Mouse (Mus musculus): Measurements from ENCODE around the gene Magix. TPM values are rescaled to one million over a fixed set of nuclear protein-coding genes. Genes with fewer than 3 reads are reported as not detected.

Magix gene
- total RNA-seq (2014; rRNA removed): 0.15 TPM in 1 of 2 replicates, not detected in the other
- 0.21 and 0.22 TPM in 2 replicates for polyA plus RNA-seq (2015; fragmentation: Nextera tagmentation; extraction: Ambion mirVana)

DNA sequence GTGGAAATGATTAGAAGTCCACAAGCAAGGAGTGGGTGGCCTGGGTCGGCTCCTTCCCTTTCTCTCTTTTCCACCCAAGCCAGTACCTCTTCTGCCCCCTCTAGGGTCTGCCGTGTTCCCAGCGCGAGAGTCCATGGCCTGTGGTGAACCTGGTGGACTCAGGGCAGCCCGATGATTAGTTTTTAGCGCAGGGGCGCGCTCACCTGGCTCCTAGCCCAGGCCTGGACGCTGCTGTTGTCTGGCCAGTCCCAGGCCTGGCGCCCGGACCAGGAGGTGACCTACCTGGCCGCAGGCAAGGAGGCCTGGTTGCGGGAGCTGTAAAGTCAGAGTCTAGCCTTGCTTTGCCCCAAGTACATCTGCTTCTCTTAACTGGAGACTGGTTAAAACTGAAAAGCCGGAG lies at the start of gene Magix:
TSS of gene Magix (minus strand) at position 388 of the 400 bp plus-strand sequence.
- Histone ChIP-seq H3K27me3 (ENCODE audit: insufficient read depth, low read length) (no peaks in the 10 kb centered on the region), H3K4me3 (ENCODE audit: low read depth, low read length) (peak within 1 kb of the TSS; percentile 21; the same call in 1 of the 2 replicates)

DNA sequence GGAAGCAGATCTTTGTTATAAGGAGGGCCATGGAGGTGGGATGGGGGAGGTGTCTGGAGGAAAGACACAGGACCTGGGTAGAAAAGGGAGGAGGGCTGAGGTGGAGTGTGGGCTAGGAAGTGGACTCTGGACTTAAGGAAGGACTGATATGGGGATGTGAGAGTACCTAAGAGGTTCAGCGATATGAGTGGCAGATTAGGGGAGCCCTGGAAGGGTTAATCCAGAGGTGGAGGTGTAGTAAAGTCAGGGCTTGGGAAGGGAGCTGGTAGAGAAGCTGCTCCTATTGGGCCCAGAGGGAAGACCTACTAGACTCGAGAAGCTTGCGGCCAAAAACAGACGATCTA lies 47.8 kb upstream of the Magix start:
- Histone ChIP-seq H3K27ac (ENCODE audit: low read depth, low read length) (0 out of 2 replicates have a peak overlapping the region, but pooled peaks have one; percentile 59), H3K9ac (peak overlapping the region; percentile 55), H3K9me3 (ENCODE audit: low read length) (no peaks in the 10 kb centered on the region), H3K36me3 (ENCODE audit: insufficient read depth) (0 out of 2 replicates have a peak, but pooled peaks cover 2% of the 10 kb centered on the region), H3K4me2 (ENCODE audit: low read depth) (peak overlapping the region; percentile 53), H3K4me3 (ENCODE audit: low read depth, low read length) (peak overlapping the region; percentile 45), H3K27me3 (ENCODE audit: insufficient read depth, low read length) (no peaks in the 10 kb centered on the region), H3K4me1 (ENCODE audit: insufficient read depth) (no peaks in the 10 kb centered on the region)
- 35% methylated on average over 4 of the region's 4 CpGs for WGBS
- TF ChIP-seq CTCF (IDR thresholded peaks at IDR 0.05; ENCODE audit: low read depth): no peak
- ATAC-seq (0 out of 2 replicates have a peak, but pooled peaks have one; percentile 1), DNase-seq (no peak)

More for the DNA sequence above, at the start of gene Magix:
- 63% methylated on average over 14 of the region's 14 CpGs for WGBS
- H3K9ac ChIP-seq: no peak within 1 kb of the TSS
- no peak within 1 kb of the TSS for H3K27ac ChIP-seq (ENCODE audit: low read depth, low read length)
- DNase-seq (no peak), ATAC-seq (no peak)
- peak within 1 kb of the TSS; percentile 49 for H3K4me2 ChIP-seq (ENCODE audit: low read depth)
- no peaks in the 10 kb centered on the region for H3K9me3 ChIP-seq (ENCODE audit: low read length)
- no peaks in the 10 kb centered on the region for H3K4me1 ChIP-seq (ENCODE audit: insufficient read depth)
- no peaks in the 10 kb centered on the region for H3K36me3 ChIP-seq (ENCODE audit: insufficient read depth)
- no peak for TF ChIP-seq CTCF (IDR thresholded peaks at IDR 0.05; ENCODE audit: low read depth)

DNA sequence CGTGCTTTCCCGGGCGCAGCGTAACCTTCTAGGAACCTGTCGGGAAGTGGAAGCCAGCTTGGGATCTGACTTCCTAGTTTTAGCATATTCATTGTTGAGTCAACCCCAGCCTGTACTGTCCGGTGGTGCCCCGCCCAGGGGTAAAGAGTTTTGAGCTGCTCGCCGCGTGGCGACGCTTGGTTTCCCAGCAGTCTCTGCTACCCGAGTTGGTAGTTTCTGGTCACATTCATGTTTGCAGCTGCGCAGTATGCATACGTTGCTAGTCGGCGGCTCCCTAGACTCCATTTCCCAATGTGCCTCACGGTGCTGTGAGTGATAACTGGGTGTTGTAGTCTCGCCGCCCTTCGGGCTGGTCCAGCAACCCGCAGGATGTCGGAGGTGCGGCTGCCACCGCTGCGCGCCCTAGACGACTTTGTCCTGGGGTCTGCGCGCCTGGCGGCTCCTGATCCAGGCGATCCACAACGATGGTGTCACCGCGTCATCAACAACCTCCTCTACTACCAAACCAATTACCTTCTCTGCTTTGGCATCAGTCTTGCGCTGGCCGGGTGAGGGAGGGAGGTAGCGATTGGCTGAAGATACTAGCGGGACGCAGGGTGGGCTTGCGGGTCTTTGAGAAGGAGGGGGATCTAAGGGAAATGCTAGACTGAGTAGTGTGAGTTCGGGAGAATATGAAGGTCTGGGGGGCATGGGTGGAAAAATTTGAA lies 47.3 kb upstream of the Magix start, which contains the start of gene Praf2:
TSS of gene Praf2 (plus strand) at position 225 of the 707 bp plus-strand sequence.
- Histone ChIP-seq H3K4me2 (ENCODE audit: low read depth) (peak within 1 kb of the TSS; percentile 53), H3K27ac (ENCODE audit: low read depth, low read length) (peak within 1 kb of the TSS; percentile 59; the same call in 1 of the 2 replicates), H3K4me3 (ENCODE audit: low read depth, low read length) (peak within 1 kb of the TSS; percentile 45), H3K27me3 (ENCODE audit: insufficient read depth, low read length) (no peaks in the 10 kb centered on the region), H3K9me3 (ENCODE audit: low read length) (no peaks in the 10 kb centered on the region), H3K36me3 (ENCODE audit: insufficient read depth) (0 out of 2 replicates have a peak, but pooled peaks cover 2% of the 10 kb centered on the region), H3K4me1 (ENCODE audit: insufficient read depth) (no peaks in the 10 kb centered on the region), H3K9ac (peak within 1 kb of the TSS; percentile 55)
- peak; percentile 16; the same call in 1 of the 2 replicates for TF ChIP-seq CTCF (IDR thresholded peaks at IDR 0.05; ENCODE audit: low read depth)
- ATAC-seq: peak; percentile 97
- DNase-seq: peak; percentile 89
- WGBS: 24% methylated on average over 42 of the region's 42 CpGs

DNA sequence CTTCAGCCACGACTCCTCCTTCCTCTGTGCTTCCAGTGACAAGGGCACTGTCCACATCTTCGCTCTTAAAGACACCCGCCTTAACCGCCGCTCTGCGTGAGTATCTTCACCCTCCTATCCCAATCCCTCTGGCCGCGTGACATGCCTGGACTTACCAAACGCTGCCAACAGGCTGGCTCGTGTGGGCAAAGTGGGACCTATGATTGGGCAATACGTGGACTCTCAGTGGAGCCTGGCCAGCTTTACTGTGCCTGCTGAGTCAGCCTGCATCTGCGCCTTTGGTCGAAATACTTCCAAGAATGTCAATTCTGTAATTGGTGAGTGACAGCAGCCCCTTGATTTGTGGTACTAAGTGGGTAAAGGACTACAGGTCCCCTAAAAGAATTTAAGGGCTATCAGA lies 46.1 kb upstream of the Magix start:
- no peaks in the 10 kb centered on the region for H3K4me1 ChIP-seq (ENCODE audit: insufficient read depth)
- TF ChIP-seq CTCF (IDR thresholded peaks at IDR 0.05; ENCODE audit: low read depth): no peak
- H3K36me3 ChIP-seq (ENCODE audit: insufficient read depth): 0 out of 2 replicates have a peak, but pooled peaks cover 2% of the 10 kb centered on the region
- no peak overlapping the region for H3K9ac ChIP-seq
- H3K9me3 ChIP-seq (ENCODE audit: low read length): no peaks in the 10 kb centered on the region
- H3K27me3 ChIP-seq (ENCODE audit: insufficient read depth, low read length): no peaks in the 10 kb centered on the region
- ATAC-seq (no peak), DNase-seq (no peak)
- H3K4me3 ChIP-seq (ENCODE audit: low read depth, low read length): no peak overlapping the region
- WGBS: 92% methylated on average over 13 of the region's 13 CpGs
- H3K27ac ChIP-seq (ENCODE audit: low read depth, low read length): no peak overlapping the region
- no peak overlapping the region for H3K4me2 ChIP-seq (ENCODE audit: low read depth)

DNA sequence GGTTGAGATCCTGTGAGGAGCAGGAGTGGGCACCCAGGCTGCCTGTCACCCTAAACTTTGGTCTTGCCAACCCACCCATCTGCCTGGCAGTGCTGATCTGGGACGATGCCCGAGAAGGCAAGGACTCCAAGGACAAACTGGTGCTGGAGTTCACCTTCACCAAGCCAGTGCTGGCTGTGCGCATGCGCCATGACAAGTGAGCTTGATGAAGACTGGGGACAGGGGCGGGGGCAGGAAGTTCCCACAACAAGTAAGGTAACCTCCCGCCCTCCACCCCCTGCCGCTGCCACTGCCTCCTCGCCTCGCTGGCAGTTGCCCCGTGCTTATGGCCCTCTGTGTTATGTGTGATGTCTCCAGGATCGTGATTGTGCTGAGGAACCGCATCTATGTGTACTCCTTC lies 44.8 kb upstream of the Magix start:
- Histone ChIP-seq H3K4me2 (ENCODE audit: low read depth) (no peak overlapping the region), H3K36me3 (ENCODE audit: insufficient read depth) (0 out of 2 replicates have a peak, but pooled peaks cover 2% of the 10 kb centered on the region), H3K9me3 (ENCODE audit: low read length) (no peaks in the 10 kb centered on the region), H3K27me3 (ENCODE audit: insufficient read depth, low read length) (no peaks in the 10 kb centered on the region), H3K27ac (ENCODE audit: low read depth, low read length) (no peak overlapping the region), H3K4me3 (ENCODE audit: low read depth, low read length) (no peak overlapping the region), H3K9ac (no peak overlapping the region), H3K4me1 (ENCODE audit: insufficient read depth) (no peaks in the 10 kb centered on the region)
- ATAC-seq (no peak), DNase-seq (no peak)
- WGBS: 85% methylated on average over 12 of the region's 12 CpGs
- no peak for TF ChIP-seq CTCF (IDR thresholded peaks at IDR 0.05; ENCODE audit: low read depth)

DNA sequence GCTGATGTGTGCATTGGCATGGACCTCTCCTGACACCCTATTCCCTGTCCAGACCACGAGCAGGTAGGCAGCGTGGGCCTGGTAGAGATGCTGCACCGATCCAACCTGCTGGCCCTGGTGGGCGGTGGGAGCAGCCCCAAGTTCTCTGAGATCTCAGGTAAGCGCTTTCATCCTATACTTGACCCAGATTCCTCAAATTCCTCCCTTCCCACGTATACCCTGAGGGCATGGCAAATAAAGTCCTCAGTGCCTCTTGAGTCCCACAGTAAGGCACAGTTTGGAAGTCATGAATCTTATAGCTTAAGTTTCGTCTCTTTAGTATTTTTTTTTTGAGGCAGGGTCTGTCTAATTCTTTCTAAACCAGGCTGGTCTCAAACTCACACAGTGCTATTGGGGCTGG lies 43.1 kb upstream of the Magix start:
- 84% methylated on average over 7 of the region's 7 CpGs for WGBS
- Histone ChIP-seq H3K9me3 (ENCODE audit: low read length) (no peaks in the 10 kb centered on the region), H3K27ac (ENCODE audit: low read depth, low read length) (no peak overlapping the region), H3K27me3 (ENCODE audit: insufficient read depth, low read length) (no peaks in the 10 kb centered on the region), H3K4me1 (ENCODE audit: insufficient read depth) (no peaks in the 10 kb centered on the region), H3K4me2 (ENCODE audit: low read depth) (no peak overlapping the region), H3K36me3 (ENCODE audit: insufficient read depth) (0 out of 2 replicates have a peak, but pooled peaks cover 2% of the 10 kb centered on the region), H3K4me3 (ENCODE audit: low read depth, low read length) (no peak overlapping the region), H3K9ac (no peak overlapping the region)
- DNase-seq (no peak), ATAC-seq (no peak)
- TF ChIP-seq CTCF (IDR thresholded peaks at IDR 0.05; ENCODE audit: low read depth): no peak

DNA sequence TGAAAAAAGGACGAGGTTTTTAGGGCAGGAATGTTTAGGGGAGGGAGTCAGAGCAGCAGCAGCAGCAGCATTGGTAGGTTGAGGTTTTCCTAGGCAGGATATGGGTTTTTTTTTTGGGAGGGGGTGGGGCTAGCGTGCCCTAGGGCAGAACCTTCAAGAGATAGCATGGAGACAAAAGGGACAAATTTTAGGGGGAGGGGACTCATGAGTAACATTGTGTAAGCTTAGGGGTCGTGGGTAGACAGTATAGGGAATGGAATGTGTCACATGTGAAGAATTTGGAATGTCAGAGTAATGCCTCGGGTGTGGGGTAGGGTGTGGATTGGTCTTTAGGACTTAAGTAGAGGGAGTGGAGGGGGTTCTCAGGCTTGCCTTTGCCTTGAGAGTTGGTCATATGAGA lies 41.6 kb upstream of the Magix start:
- Histone ChIP-seq H3K9me3 (ENCODE audit: low read length) (no peaks in the 10 kb centered on the region), H3K27ac (ENCODE audit: low read depth, low read length) (no peak overlapping the region), H3K9ac (0 out of 2 replicates have a peak overlapping the region, but pooled peaks have one; percentile 62), H3K4me2 (ENCODE audit: low read depth) (peak overlapping the region; percentile 56), H3K4me1 (ENCODE audit: insufficient read depth) (no peaks in the 10 kb centered on the region), H3K27me3 (ENCODE audit: insufficient read depth, low read length) (no peaks in the 10 kb centered on the region), H3K36me3 (ENCODE audit: insufficient read depth) (0 out of 2 replicates have a peak, but pooled peaks cover 2% of the 10 kb centered on the region), H3K4me3 (ENCODE audit: low read depth, low read length) (peak overlapping the region; percentile 46)
- TF ChIP-seq CTCF (IDR thresholded peaks at IDR 0.05; ENCODE audit: low read depth): no peak
- 30% methylated on average over 4 of the region's 4 CpGs for WGBS
- DNase-seq (no peak), ATAC-seq (no peak)

Data from forebrain, postnatal 0 days (tissue).